Mouse (Mus musculus): ENCODE measurements at regions not wholly inside any gene's neighbourhood (a gene's known extent, or its start where the extent isn't known, plus 50 kb on each side); places are given as distances from the start of the nearest gene placed in this dataset.

DNA sequence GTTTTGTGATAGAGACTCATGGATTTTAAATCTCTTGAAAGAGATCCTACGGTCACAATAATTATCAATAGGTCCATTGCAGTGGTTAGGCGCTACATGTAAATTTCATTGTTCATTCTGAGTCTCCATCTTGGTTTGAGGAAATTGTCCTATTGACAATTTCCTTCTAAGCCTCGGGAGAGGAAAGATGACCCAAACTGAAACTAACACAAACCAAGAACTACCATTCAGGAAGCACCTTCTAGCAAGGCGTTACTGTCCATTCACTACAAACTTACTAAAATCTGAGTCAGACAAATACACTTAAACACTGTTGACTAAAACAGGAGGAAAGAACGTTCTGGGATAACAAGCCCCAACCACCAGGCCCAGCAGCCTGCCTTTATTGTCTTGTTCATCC is 140.1 kb upstream of the Olig3 start:
- no peak overlapping the region for H3K4me2 ChIP-seq (ENCODE audit: low read depth, low read length)
- H3K27me3 ChIP-seq (ENCODE audit: insufficient read depth, low read length), result no peaks in the 10 kb centered on the region
- no peaks in the 10 kb centered on the region for H3K4me1 ChIP-seq (ENCODE audit: insufficient read depth)
- no peaks in the 10 kb centered on the region for H3K9me3 ChIP-seq (ENCODE audit: low read length)
- no peaks in the 10 kb centered on the region for H3K36me3 ChIP-seq (replicated peaks; ENCODE audit: insufficient read depth, low read length)
- WGBS (ENCODE audit: insufficient replicate concordance), result 66% methylated on average over 5 of the region's 5 CpGs
- no peak for DNase-seq
- no peak for TF ChIP-seq EP300 (IDR thresholded peaks at IDR 0.05; ENCODE audit: low read depth)
- TF ChIP-seq CTCF (IDR thresholded peaks at IDR 0.05; ENCODE audit: low read depth), result no peak
- H3K4me3 ChIP-seq (ENCODE audit: low read depth, low read length), result no peak overlapping the region
- no peak overlapping the region for H3K9ac ChIP-seq (replicated peaks)
- no peak for ATAC-seq
- no peak overlapping the region for H3K27ac ChIP-seq (ENCODE audit: low read depth)

DNA sequence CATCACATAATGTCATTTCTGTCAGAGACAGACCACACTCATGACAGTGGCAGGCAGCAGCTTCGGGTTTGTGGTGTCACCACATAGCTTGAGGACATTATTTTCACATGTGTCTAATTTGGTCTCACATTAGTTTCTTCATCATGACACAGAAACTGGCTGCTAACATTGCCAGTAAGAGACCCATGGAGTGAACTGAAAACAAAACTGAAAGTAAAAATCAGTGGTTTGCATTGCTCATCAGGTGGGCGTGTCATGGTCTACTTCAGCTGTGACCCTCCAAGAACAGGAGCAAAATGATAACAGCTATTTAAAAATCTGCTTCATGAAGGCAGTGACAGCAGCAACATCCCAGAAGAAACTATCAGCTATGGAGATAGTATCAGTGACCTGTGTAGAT is 146.6 kb upstream of the Olig3 start:
- H3K36me3 ChIP-seq (replicated peaks; ENCODE audit: insufficient read depth, low read length), result no peaks in the 10 kb centered on the region
- no peaks in the 10 kb centered on the region for H3K9me3 ChIP-seq (ENCODE audit: low read length)
- 59% methylated on average over 2 of the region's 2 CpGs for WGBS (ENCODE audit: insufficient replicate concordance)
- no peak overlapping the region for H3K27ac ChIP-seq (ENCODE audit: low read depth)
- H3K9ac ChIP-seq (replicated peaks), result no peak overlapping the region
- no peak for TF ChIP-seq CTCF (IDR thresholded peaks at IDR 0.05; ENCODE audit: low read depth)
- no peak for TF ChIP-seq EP300 (IDR thresholded peaks at IDR 0.05; ENCODE audit: low read depth)
- H3K4me3 ChIP-seq (ENCODE audit: low read depth, low read length), result no peak overlapping the region
- DNase-seq (no peak), ATAC-seq (no peak)
- no peak overlapping the region for H3K4me2 ChIP-seq (ENCODE audit: low read depth, low read length)
- H3K4me1 ChIP-seq (ENCODE audit: insufficient read depth), result no peaks in the 10 kb centered on the region
- no peaks in the 10 kb centered on the region for H3K27me3 ChIP-seq (ENCODE audit: insufficient read depth, low read length)

DNA sequence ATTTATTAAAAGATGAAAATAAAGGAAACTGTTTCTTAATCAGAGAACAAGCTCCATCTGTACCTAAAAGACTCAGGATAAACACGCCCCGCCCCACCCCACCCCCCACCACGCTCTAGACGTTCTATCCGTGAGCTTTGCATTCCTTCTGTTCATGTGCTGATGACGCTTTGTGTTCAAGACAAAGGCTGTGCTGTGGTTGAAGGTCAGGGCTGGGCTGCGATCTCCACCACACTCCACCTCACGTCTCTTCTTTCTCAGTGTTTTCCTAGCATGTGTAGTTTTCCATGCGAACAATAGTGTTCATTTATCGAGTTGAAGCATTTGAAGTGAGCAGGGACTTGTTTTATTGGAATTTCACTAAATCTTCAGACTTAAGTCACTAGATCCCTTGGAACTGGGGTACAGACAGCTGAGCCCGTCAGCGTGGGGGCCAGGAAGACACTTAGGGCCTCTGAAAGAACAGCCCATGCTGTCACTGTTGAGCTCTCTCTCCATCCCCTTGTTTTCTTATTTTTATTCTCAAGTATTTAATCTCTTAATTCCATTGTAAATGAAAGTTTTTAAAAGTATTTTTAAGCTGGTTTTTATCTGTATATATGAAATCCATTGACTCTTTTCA is 148.1 kb upstream of the Olig3 start:
- H3K9me3 ChIP-seq (ENCODE audit: low read length), result no peaks in the 10 kb centered on the region
- no peak for ATAC-seq
- H3K4me1 ChIP-seq (ENCODE audit: insufficient read depth), result no peaks in the 10 kb centered on the region
- H3K27ac ChIP-seq (ENCODE audit: low read depth), result no peak overlapping the region
- no peaks in the 10 kb centered on the region for H3K27me3 ChIP-seq (ENCODE audit: insufficient read depth, low read length)
- TF ChIP-seq CTCF (IDR thresholded peaks at IDR 0.05; ENCODE audit: low read depth) (no peak), EP300 (IDR thresholded peaks at IDR 0.05; ENCODE audit: low read depth) (no peak)
- no peak overlapping the region for H3K4me3 ChIP-seq (ENCODE audit: low read depth, low read length)
- no peak overlapping the region for H3K4me2 ChIP-seq (ENCODE audit: low read depth, low read length)
- DNase-seq, result no peak
- H3K36me3 ChIP-seq (replicated peaks; ENCODE audit: insufficient read depth, low read length), result no peaks in the 10 kb centered on the region
- WGBS (ENCODE audit: insufficient replicate concordance), result 56% methylated on average over 12 of the region's 12 CpGs
- no peak overlapping the region for H3K9ac ChIP-seq (replicated peaks)

DNA sequence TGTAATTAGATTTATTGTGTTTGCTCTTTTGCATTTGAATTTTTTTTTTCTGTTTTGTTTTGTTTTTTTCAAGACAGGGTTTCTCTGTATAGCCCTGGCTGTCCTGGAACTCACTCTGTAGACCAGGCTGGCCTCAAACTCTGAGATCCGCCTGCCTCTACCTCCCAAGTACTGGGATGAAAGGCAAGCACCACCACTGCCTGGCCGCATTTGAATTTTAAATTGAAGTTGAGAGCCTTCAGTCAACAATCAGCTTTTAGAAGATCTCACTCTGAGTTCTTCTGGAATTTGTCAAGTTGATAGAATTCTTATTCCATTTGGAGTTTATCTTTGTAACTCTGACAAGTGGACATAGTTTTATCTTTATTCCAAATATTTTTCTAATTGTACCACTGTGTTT is 148.8 kb upstream of the Olig3 start:
- WGBS (ENCODE audit: insufficient replicate concordance), result 78% methylated on average over 2 of the region's 2 CpGs
- Histone ChIP-seq H3K9me3 (ENCODE audit: low read length) (no peaks in the 10 kb centered on the region), H3K9ac (replicated peaks) (no peak overlapping the region), H3K4me1 (ENCODE audit: insufficient read depth) (no peaks in the 10 kb centered on the region), H3K27me3 (ENCODE audit: insufficient read depth, low read length) (no peaks in the 10 kb centered on the region), H3K4me2 (ENCODE audit: low read depth, low read length) (no peak overlapping the region), H3K27ac (ENCODE audit: low read depth) (no peak overlapping the region), H3K36me3 (replicated peaks; ENCODE audit: insufficient read depth, low read length) (no peaks in the 10 kb centered on the region), H3K4me3 (ENCODE audit: low read depth, low read length) (no peak overlapping the region)
- TF ChIP-seq EP300 (IDR thresholded peaks at IDR 0.05; ENCODE audit: low read depth) (no peak), CTCF (IDR thresholded peaks at IDR 0.05; ENCODE audit: low read depth) (no peak)
- DNase-seq (no peak), ATAC-seq (no peak)

DNA sequence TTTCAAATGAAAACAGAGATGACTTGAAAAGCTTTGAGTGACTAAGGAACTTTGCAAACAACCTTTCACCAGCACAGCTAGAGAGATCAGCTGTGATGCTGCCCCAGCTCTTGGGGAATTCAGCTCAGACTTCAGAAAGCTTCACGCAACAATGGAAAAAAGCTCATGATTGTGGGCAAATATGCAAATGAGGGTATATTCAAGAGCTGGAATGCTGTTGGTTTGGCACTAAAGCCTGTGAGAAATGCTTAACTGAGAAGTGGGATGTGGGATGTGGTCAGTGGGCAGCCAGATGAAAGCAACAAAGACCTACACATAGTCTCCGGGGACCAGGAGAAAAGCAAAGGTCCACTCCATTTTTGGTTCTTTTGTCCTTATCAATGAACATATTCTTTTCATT is 156.0 kb upstream of the Olig3 start:
- Histone ChIP-seq H3K4me3 (ENCODE audit: low read depth, low read length) (no peak overlapping the region), H3K9me3 (ENCODE audit: low read length) (no peaks in the 10 kb centered on the region), H3K4me2 (ENCODE audit: low read depth, low read length) (no peak overlapping the region), H3K9ac (replicated peaks) (no peak overlapping the region), H3K4me1 (ENCODE audit: insufficient read depth) (no peaks in the 10 kb centered on the region), H3K36me3 (replicated peaks; ENCODE audit: insufficient read depth, low read length) (no peaks in the 10 kb centered on the region), H3K27me3 (ENCODE audit: insufficient read depth, low read length) (no peaks in the 10 kb centered on the region), H3K27ac (ENCODE audit: low read depth) (no peak overlapping the region)
- DNase-seq (no peak), ATAC-seq (no peak)
- 83% methylated on average over 2 of the region's 2 CpGs for WGBS (ENCODE audit: insufficient replicate concordance)
- TF ChIP-seq CTCF (IDR thresholded peaks at IDR 0.05; ENCODE audit: low read depth), result no peak
- TF ChIP-seq EP300 (IDR thresholded peaks at IDR 0.05; ENCODE audit: low read depth), result no peak

DNA sequence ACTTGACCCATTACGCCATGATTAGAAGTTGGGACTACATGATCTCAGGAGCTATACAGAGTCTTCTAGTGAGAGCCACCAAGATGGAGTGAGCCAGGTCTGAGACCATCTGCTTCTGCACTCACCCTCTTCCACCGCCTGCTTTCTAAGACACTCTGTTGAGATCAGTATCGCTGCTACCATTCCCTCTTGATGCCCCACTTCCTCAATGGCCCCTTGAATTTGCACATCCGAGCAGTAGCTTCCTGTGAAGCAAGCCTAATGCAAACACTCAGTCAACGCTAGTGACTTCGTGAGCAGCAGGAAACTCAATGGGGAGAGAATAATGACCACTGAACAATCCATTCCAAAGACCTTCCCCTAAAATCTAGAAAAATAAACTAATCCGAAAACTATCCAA is 160.7 kb upstream of the Olig3 start:
- TF ChIP-seq EP300 (IDR thresholded peaks at IDR 0.05; ENCODE audit: low read depth) (no peak), CTCF (IDR thresholded peaks at IDR 0.05; ENCODE audit: low read depth) (no peak)
- no peak for DNase-seq
- no peak for ATAC-seq
- no peaks in the 10 kb centered on the region for H3K36me3 ChIP-seq (replicated peaks; ENCODE audit: insufficient read depth, low read length)
- H3K9ac ChIP-seq (replicated peaks), result no peak overlapping the region
- no peaks in the 10 kb centered on the region for H3K27me3 ChIP-seq (ENCODE audit: insufficient read depth, low read length)
- 40% methylated on average over 7 of the region's 7 CpGs for WGBS (ENCODE audit: insufficient replicate concordance)
- H3K4me1 ChIP-seq (ENCODE audit: insufficient read depth), result no peaks in the 10 kb centered on the region
- H3K27ac ChIP-seq (ENCODE audit: low read depth), result no peak overlapping the region
- no peak overlapping the region for H3K4me2 ChIP-seq (ENCODE audit: low read depth, low read length)
- no peaks in the 10 kb centered on the region for H3K9me3 ChIP-seq (ENCODE audit: low read length)
- H3K4me3 ChIP-seq (ENCODE audit: low read depth, low read length), result no peak overlapping the region

DNA sequence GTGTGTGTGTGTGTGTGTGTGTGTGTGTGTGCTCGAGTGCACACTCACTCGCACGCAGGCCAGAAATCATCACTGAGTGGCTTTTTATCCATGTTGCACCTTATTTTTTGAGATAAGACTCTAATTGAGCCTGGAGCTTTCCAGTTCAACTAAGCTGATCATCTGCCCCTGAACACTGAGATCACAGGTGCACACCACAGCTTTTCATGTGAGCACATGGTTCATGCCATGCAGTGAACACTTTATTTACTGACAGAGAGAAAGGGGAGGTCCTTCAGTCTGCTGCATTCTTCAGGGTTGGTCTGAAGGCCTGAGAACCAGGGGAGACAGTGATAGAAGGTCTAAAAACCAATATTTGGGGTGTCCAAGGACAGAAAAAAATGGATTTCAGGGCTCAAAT is 161.7 kb upstream of the Olig3 start:
- Histone ChIP-seq H3K27me3 (ENCODE audit: insufficient read depth, low read length) (no peaks in the 10 kb centered on the region), H3K4me3 (ENCODE audit: low read depth, low read length) (no peak overlapping the region), H3K36me3 (replicated peaks; ENCODE audit: insufficient read depth, low read length) (no peaks in the 10 kb centered on the region), H3K9me3 (ENCODE audit: low read length) (no peaks in the 10 kb centered on the region), H3K27ac (ENCODE audit: low read depth) (no peak overlapping the region), H3K4me2 (ENCODE audit: low read depth, low read length) (no peak overlapping the region), H3K4me1 (ENCODE audit: insufficient read depth) (no peaks in the 10 kb centered on the region), H3K9ac (replicated peaks) (no peak overlapping the region)
- WGBS (ENCODE audit: insufficient replicate concordance), result 71% methylated on average over 3 of the region's 3 CpGs
- TF ChIP-seq CTCF (IDR thresholded peaks at IDR 0.05; ENCODE audit: low read depth) (no peak), EP300 (IDR thresholded peaks at IDR 0.05; ENCODE audit: low read depth) (no peak)
- ATAC-seq (no peak), DNase-seq (no peak)

Measured in liver, postnatal 0 days (tissue).